Mouse (Mus musculus) heart, adult 2 months (tissue): ENCODE results near the gene Musk. TPM values are rescaled to one million over a fixed set of nuclear protein-coding genes. Genes with fewer than 3 reads are reported as not detected.

Experiments used
- DNase-seq, 2 experiments: peaks; one replicate each; pipeline ENCODE4 v3.0.0; 2021
- H3K27ac ChIP-seq: fragments of 200-600 bp; 2 replicates; pipeline ENCODE4 v1.8.1; 2022
- H3K27me3 ChIP-seq: fragments of 200-500 bp; 2 replicates; pipeline ENCODE4 v1.6.1; 2012; ENCODE audit warnings: mild to moderate bottlenecking, low read length, inconsistent platforms, mixed read lengths; ENCODE audit not compliant: control insufficient read depth, insufficient read depth
- H3K36me3 ChIP-seq: fragments of 200-500 bp; 2 replicates; pipeline ENCODE4 v1.6.1; 2012; ENCODE audit warnings: low read length, inconsistent platforms; ENCODE audit not compliant: control insufficient read depth, insufficient read depth
- H3K4me1 ChIP-seq: fragments of 200-500 bp; 2 replicates; pipeline ENCODE4 v1.6.1; 2011; ENCODE audit warnings: low read length; ENCODE audit not compliant: control insufficient read depth, insufficient read depth
- H3K4me3 ChIP-seq: fragments of 200-600 bp; 2 replicates; pipeline ENCODE4 v1.8.1; 2022
- H3K79me2 ChIP-seq: fragments of 200-500 bp; replicated peaks from 2 replicates; pipeline ENCODE4 v1.6.1; 2012; ENCODE audit warnings: mild to moderate bottlenecking, inconsistent platforms, low read length, moderate library complexity, mixed read lengths; ENCODE audit not compliant: control insufficient read depth, insufficient read depth
- H3K9ac ChIP-seq: fragments of 200-500 bp; 2 replicates; pipeline ENCODE4 v1.6.1; 2012; ENCODE audit warnings: low read depth, mild to moderate bottlenecking, control low read depth, inconsistent platforms, low read length, mixed read lengths
- CTCF ChIP-seq: fragments of 200-600 bp; IDR thresholded peaks from 2 replicates; pipeline ENCODE4 v1.8.1; 2022; ENCODE audit warnings: antibody characterized with exemption, mild to moderate bottlenecking, moderate library complexity
- EP300 ChIP-seq: fragments of 200-500 bp; IDR thresholded peaks from 2 replicates; pipeline ENCODE4 v1.6.1; 2011; ENCODE audit warnings: low read depth, low read length, control low read depth; ENCODE audit not compliant: insufficient read depth
- POLR2A ChIP-seq: fragments of 200-500 bp; IDR thresholded peaks from 2 replicates; pipeline ENCODE4 v1.6.1; 2011; ENCODE audit warnings: mild to moderate bottlenecking, low read depth, low read length, control low read depth; ENCODE audit not compliant: insufficient read depth
- whole genome bisulfite sequencing: fragments of 180-500 bp; shearing (Covaris S2); methylation state at CpG from one replicate; pipeline ENCODE4 v1.1.7; 2018; 5-methylcytosine and 5-hydroxymethylcytosine counted together
- intact Hi-C: fragments of 180-260 bp; cut with DNase I; formaldehyde crosslinking; loops from one replicate; pipeline ENCODE4 v1.15.1; 2025
- polyA plus RNA-seq: library from polyadenylated mRNA; depleted of rRNA; stranded (reverse); fragments of >200 nt; gene quantifications from 2 replicates; pipeline ENCODE4 v1.2.3, GENCODE M21; 2012
- total RNA-seq, 2 experiments: library from RNA; stranded (reverse); gene quantifications; 2 replicates each; pipeline ENCODE4 v1.2.3; 2021

The Musk gene
- total and polyA plus RNA-seq, 3 experiments: 0.14 to 0.81 (median 0.59) TPM

- no peak overlapping the region for H3K27ac ChIP-seq
- H3K4me1 ChIP-seq: no peaks in the 10 kb centered on the region
- WGBS: 67% methylated on average over 4 of the region's 4 CpGs
- H3K79me2 ChIP-seq: no peaks in the 10 kb centered on the region
- no peak overlapping the region for H3K4me3 ChIP-seq
- no peaks in the 10 kb centered on the region for H3K27me3 ChIP-seq
- TF ChIP-seq CTCF (no peak), POLR2A (no peak), EP300 (no peak)
- H3K36me3 ChIP-seq: no peaks in the 10 kb centered on the region
- no peak for DNase-seq
- intact Hi-C loops: no loop called here
- H3K9ac ChIP-seq: no peak overlapping the region
Measured at GRCm38 (mm10) chr4:58320293-58320692, 34.5 kb downstream of the Musk start.

GRCm38 (mm10) chr4:58326746-58327145 lies 41.0 kb downstream of the Musk start:
- intact Hi-C loops: no loop called here
- H3K79me2 ChIP-seq: no peaks in the 10 kb centered on the region
- no peak for DNase-seq
- H3K9ac ChIP-seq: no peak overlapping the region
- no peaks in the 10 kb centered on the region for H3K4me1 ChIP-seq
- no peaks in the 10 kb centered on the region for H3K36me3 ChIP-seq
- TF ChIP-seq POLR2A (no peak), EP300 (no peak), CTCF (no peak)
- no peaks in the 10 kb centered on the region for H3K27me3 ChIP-seq
- H3K4me3 ChIP-seq: no peak overlapping the region
- H3K27ac ChIP-seq: no peak overlapping the region
- WGBS: 87% methylated on average over 3 of the region's 3 CpGs

- Histone ChIP-seq H3K27me3 (no peaks in the 10 kb centered on the region), H3K79me2 (no peaks in the 10 kb centered on the region), H3K36me3 (no peaks in the 10 kb centered on the region), H3K4me3 (no peak overlapping the region), H3K9ac (no peak overlapping the region), H3K4me1 (no peaks in the 10 kb centered on the region), H3K27ac (no peak overlapping the region)
- DNase-seq: no peak
- 75% methylated on average over 4 of the region's 4 CpGs for WGBS
- TF ChIP-seq CTCF (no peak), POLR2A (no peak), EP300 (no peak)
- intact Hi-C loops: no loop called here
Measured at GRCm38 (mm10) chr4:58328231-58328630, 42.5 kb downstream of the Musk start.

GRCm38 (mm10) chr4:58330016-58330415 lies 44.3 kb downstream of the Musk start:
- TF ChIP-seq POLR2A: no peak
- TF ChIP-seq CTCF: no peak
- no peak for TF ChIP-seq EP300
- intact Hi-C loops: no loop called here
- no peak for DNase-seq
- H3K27me3 ChIP-seq: no peaks in the 10 kb centered on the region
- no peak overlapping the region for H3K9ac ChIP-seq
- no peak overlapping the region for H3K27ac ChIP-seq
- no peaks in the 10 kb centered on the region for H3K79me2 ChIP-seq
- 75% methylated on average over 4 of the region's 4 CpGs for WGBS
- H3K4me3 ChIP-seq: no peak overlapping the region
- H3K36me3 ChIP-seq: no peaks in the 10 kb centered on the region
- no peaks in the 10 kb centered on the region for H3K4me1 ChIP-seq

GRCm38 (mm10) chr4:58330864-58331638 lies 45.3 kb downstream of the Musk start:
- TF ChIP-seq POLR2A (no peak), CTCF (no peak)
- WGBS: 80% methylated on average over 10 of the region's 10 CpGs
- Histone ChIP-seq H3K27ac (no peak overlapping the region), H3K9ac (no peak overlapping the region), H3K36me3 (no peaks in the 10 kb centered on the region), H3K79me2 (no peaks in the 10 kb centered on the region), H3K4me3 (no peak overlapping the region), H3K4me1 (no peaks in the 10 kb centered on the region), H3K27me3 (no peaks in the 10 kb centered on the region)
- DNase-seq: peak in 1 of 2 experiments; percentile 15
- intact Hi-C loops: no loop called here

- H3K9ac ChIP-seq: no peak overlapping the region
- no peaks in the 10 kb centered on the region for H3K79me2 ChIP-seq
- intact Hi-C loops: no loop called here
- H3K36me3 ChIP-seq: no peaks in the 10 kb centered on the region
- H3K27ac ChIP-seq: no peak overlapping the region
- DNase-seq: no peak
- no peaks in the 10 kb centered on the region for H3K4me1 ChIP-seq
- H3K4me3 ChIP-seq: no peak overlapping the region
- TF ChIP-seq EP300 (no peak), POLR2A (no peak), CTCF (no peak)
- no peaks in the 10 kb centered on the region for H3K27me3 ChIP-seq
- 65% methylated on average over 3 of the region's 3 CpGs for WGBS
Measured at GRCm38 (mm10) chr4:58332394-58332793, 46.6 kb downstream of the Musk start.
